Mouse (Mus musculus) heart, embryonic 11.5 days (tissue): Measurements from ENCODE around the gene Lhx4. TPM values are rescaled to one million over a fixed set of nuclear protein-coding genes. Genes with fewer than 3 reads are reported as not detected.

Experiments
- ATAC-seq: fragments of 200-750 bp; cut with Nextera tagmentation; replicated peaks from 2 replicates; pipeline ENCODE4 v1.8.0; 2017; ENCODE audit warnings: moderate library complexity; ENCODE audit not compliant: insufficient number of reproducible peaks, low FRiP score, low TSS enrichment
- H3K27ac ChIP-seq: fragments of 300-500 bp; sonication (generic); 2 replicates; pipeline ENCODE4 v1.5.1; 2014; ENCODE audit warnings: mild to moderate bottlenecking, low read depth, low read length
- H3K27me3 ChIP-seq: fragments of 300-500 bp; sonication (generic); 2 replicates; pipeline ENCODE4 v1.6.1; 2014; ENCODE audit warnings: mild to moderate bottlenecking, low read length, mixed read lengths; ENCODE audit not compliant: control insufficient read depth, insufficient read depth
- H3K36me3 ChIP-seq: fragments of 300-500 bp; sonication (generic); 2 replicates; pipeline ENCODE4 v1.6.1; 2014; ENCODE audit warnings: mild to moderate bottlenecking, low read length, moderate library complexity, mixed read lengths; ENCODE audit not compliant: control insufficient read depth, insufficient read depth
- H3K4me1 ChIP-seq: fragments of 300-500 bp; sonication (generic); 2 replicates; pipeline ENCODE4 v1.6.1; 2014; ENCODE audit warnings: low read length; ENCODE audit not compliant: control insufficient read depth, insufficient read depth
- H3K4me2 ChIP-seq: fragments of 300-500 bp; sonication (generic); 2 replicates; pipeline ENCODE4 v1.6.1; 2014; ENCODE audit warnings: mild to moderate bottlenecking, moderate library complexity
- H3K4me3 ChIP-seq: fragments of 300-500 bp; sonication (generic); 2 replicates; pipeline ENCODE4 v1.5.1; 2014; ENCODE audit warnings: low read depth, low read length
- H3K9ac ChIP-seq: fragments of 300-500 bp; sonication (generic); 2 replicates; pipeline ENCODE4 v1.6.1; 2014; ENCODE audit warnings: mild to moderate bottlenecking, low read depth, low read length, moderate library complexity
- H3K9me3 ChIP-seq: fragments of 300-500 bp; sonication (generic); replicated peaks from 2 replicates; pipeline ENCODE4 v1.6.1; 2016; ENCODE audit warnings: low read length; ENCODE audit not compliant: control insufficient read depth
- WGBS: fragments of 180-500 bp; shearing (Covaris S2); extraction: QIAGEN DNeasy Blood & Tissue Kit; methylation state at CpG from one replicate; pipeline ENCODE4 v1.1.7; 2014; ENCODE audit not compliant: insufficient replicate concordance; 5-methylcytosine and 5-hydroxymethylcytosine counted together
- polyA plus RNA-seq: library from polyadenylated mRNA; unstranded; fragments of >200 nt; fragmentation: Nextera tagmentation; extraction: Ambion mirVana; gene quantifications from 2 replicates; pipeline ENCODE4 v1.2.1, GENCODE M21; 2014

Lhx4 gene
- polyA plus RNA-seq, 1 experiment from 2014 or later: not detected

DNA sequence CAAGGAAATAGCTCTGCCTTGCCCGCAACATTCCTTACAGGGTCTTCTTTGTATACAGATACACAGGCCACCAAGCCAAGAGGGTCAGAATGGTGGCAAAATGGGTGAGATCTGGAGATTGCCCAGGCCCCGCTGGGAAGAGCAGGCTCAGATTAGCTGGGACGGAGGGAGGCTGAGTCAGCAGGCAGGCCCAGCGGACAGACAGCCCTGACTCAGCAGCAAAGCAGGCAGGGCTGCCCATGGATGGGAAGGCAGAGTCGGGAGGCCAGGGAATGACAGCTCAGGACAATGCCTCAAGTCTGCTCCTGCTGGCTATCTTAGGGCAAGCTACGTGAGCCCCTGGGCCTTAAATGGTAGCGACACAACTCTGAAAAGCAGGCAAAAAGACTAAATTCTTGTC, 34.4 kb upstream of the Lhx4 start:
- Histone ChIP-seq H3K4me3 (no peak overlapping the region), H3K9ac (no peak overlapping the region), H3K27ac (no peak overlapping the region), H3K9me3 (no peaks in the 10 kb centered on the region), H3K4me2 (no peak overlapping the region), H3K36me3 (peaks cover 5% of the 10 kb centered on the region), H3K27me3 (no peaks in the 10 kb centered on the region), H3K4me1 (peaks cover 4% of the 10 kb centered on the region; the same call in 1 of the 2 replicates)
- ATAC-seq: no peak
- WGBS: 50% methylated on average over 7 of the region's 7 CpGs

- H3K4me3 ChIP-seq: no peak overlapping the region
- H3K27me3 ChIP-seq: no peaks in the 10 kb centered on the region
- H3K27ac ChIP-seq: no peak overlapping the region
- H3K4me2 ChIP-seq: peak overlapping the region; percentile 35; the same call in 1 of the 2 replicates
- peaks cover 4% of the 10 kb centered on the region; the same call in 1 of the 2 replicates for H3K4me1 ChIP-seq
- 23% methylated on average over 19 of the region's 19 CpGs for WGBS
- H3K9ac ChIP-seq: no peak overlapping the region
- peaks cover 9% of the 10 kb centered on the region for H3K36me3 ChIP-seq
- no peaks in the 10 kb centered on the region for H3K9me3 ChIP-seq
- ATAC-seq: no peak
Measured at GRCm38 (mm10) chr1:155784343-155785205, 33.1 kb upstream of the Lhx4 start.

GRCm38 (mm10) chr1:155782382-155782781, 30.9 kb upstream of the Lhx4 start:
- H3K9ac ChIP-seq: no peak overlapping the region
- 66% methylated on average over 5 of the region's 5 CpGs for WGBS
- no peak overlapping the region for H3K4me2 ChIP-seq
- H3K9me3 ChIP-seq: no peaks in the 10 kb centered on the region
- peaks cover 4% of the 10 kb centered on the region; the same call in 1 of the 2 replicates for H3K4me1 ChIP-seq
- no peaks in the 10 kb centered on the region for H3K27me3 ChIP-seq
- ATAC-seq: no peak
- peaks cover 6% of the 10 kb centered on the region; the same call in 1 of the 2 replicates for H3K36me3 ChIP-seq
- no peak overlapping the region for H3K27ac ChIP-seq
- H3K4me3 ChIP-seq: no peak overlapping the region

DNA sequence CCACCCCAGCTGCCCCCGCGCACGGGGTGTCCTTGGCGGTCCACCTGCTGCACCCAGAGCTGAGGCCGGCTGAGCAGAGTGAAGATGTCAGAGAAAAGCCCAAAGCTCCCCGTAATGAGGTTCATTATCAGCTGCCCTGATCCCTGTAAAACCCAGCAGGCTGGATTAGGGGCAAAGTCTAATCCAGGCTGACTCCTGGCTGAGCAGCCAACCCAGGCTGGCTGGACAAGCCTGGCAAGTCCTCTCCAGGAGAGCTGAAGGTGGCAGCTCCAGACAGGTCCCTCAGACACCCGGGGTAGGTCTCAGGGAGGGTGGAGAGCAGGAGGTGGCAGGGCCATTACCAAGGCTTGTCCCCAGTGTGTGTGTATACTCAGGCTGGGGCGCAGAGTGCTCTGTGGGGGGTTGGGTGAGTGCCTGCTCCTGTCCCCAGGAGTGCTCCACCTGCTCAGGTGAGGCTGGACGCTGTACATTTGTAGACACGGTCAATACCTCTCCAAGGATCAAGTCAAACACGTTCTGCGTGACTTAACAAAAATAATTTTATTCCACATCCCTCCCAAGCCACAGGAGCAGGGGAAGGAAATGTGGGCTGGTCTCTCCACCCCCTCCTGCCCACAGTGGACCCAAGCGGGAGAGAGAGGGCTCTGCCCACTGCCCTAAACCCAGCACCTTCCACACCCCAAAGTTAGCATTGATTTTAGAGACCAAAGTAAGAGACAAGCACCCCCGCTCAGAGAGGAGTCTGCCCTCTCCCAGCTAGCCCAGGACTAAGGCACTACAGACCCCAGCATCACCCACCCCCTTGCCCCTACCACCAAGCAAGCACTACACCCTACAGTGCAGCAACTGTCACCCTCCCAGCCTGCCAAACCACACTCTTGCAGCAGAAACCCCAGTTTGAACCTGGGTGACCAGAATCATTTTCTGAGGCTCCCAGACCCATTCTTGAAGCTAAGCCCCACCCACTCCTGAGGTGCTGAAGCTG, 26.4 kb upstream of the Lhx4 start:
- Histone ChIP-seq H3K27ac (no peak overlapping the region), H3K4me2 (no peak overlapping the region), H3K4me1 (no peaks in the 10 kb centered on the region), H3K9me3 (peaks cover 3% of the 10 kb centered on the region; the same call in 1 of the 2 replicates), H3K9ac (no peak overlapping the region), H3K36me3 (peaks cover 6% of the 10 kb centered on the region; the same call in 1 of the 2 replicates), H3K27me3 (no peaks in the 10 kb centered on the region), H3K4me3 (no peak overlapping the region)
- 0 out of 2 replicates have a peak, but pooled peaks have one; percentile 55 for ATAC-seq
- WGBS: 66% methylated on average over 14 of the region's 14 CpGs

- no peak overlapping the region for H3K4me3 ChIP-seq
- H3K27ac ChIP-seq: no peak overlapping the region
- H3K4me2 ChIP-seq: no peak overlapping the region
- no peaks in the 10 kb centered on the region for H3K36me3 ChIP-seq
- WGBS: 61% methylated on average over 12 of the region's 12 CpGs
- no peaks in the 10 kb centered on the region for H3K9me3 ChIP-seq
- no peak overlapping the region for H3K9ac ChIP-seq
- no peak for ATAC-seq
- H3K27me3 ChIP-seq: no peaks in the 10 kb centered on the region
- H3K4me1 ChIP-seq: 0 out of 2 replicates have a peak, but pooled peaks cover 4% of the 10 kb centered on the region
Measured at GRCm38 (mm10) chr1:155759167-155759566, 7.7 kb upstream of the Lhx4 start.

- Histone ChIP-seq H3K4me1 (0 out of 2 replicates have a peak, but pooled peaks cover 4% of the 10 kb centered on the region), H3K27ac (no peak overlapping the region), H3K9ac (no peak overlapping the region), H3K9me3 (no peaks in the 10 kb centered on the region), H3K4me2 (no peak overlapping the region), H3K36me3 (no peaks in the 10 kb centered on the region), H3K27me3 (no peaks in the 10 kb centered on the region), H3K4me3 (no peak overlapping the region)
- WGBS: 75% methylated on average over 4 of the region's 4 CpGs
- no peak for ATAC-seq
Measured at GRCm38 (mm10) chr1:155758711-155759110, 7.2 kb upstream of the Lhx4 start.

- no peaks in the 10 kb centered on the region for H3K9me3 ChIP-seq
- peaks cover 8% of the 10 kb centered on the region for H3K27me3 ChIP-seq
- no peak overlapping the region for H3K4me2 ChIP-seq
- no peak overlapping the region for H3K4me3 ChIP-seq
- no peaks in the 10 kb centered on the region for H3K36me3 ChIP-seq
- ATAC-seq: no peak
- WGBS: 77% methylated on average over 7 of the region's 7 CpGs
- no peak overlapping the region for H3K27ac ChIP-seq
- H3K4me1 ChIP-seq: 0 out of 2 replicates have a peak, but pooled peaks cover 4% of the 10 kb centered on the region
- no peak overlapping the region for H3K9ac ChIP-seq
Measured at GRCm38 (mm10) chr1:155757621-155758020, 6.1 kb upstream of the Lhx4 start.

- WGBS: 58% methylated on average over 9 of the region's 9 CpGs
- H3K4me3 ChIP-seq: no peak overlapping the region
- no peak overlapping the region for H3K4me2 ChIP-seq
- no peak for ATAC-seq
- no peak overlapping the region for H3K9ac ChIP-seq
- no peak overlapping the region for H3K27ac ChIP-seq
- peaks cover 48% of the 10 kb centered on the region for H3K27me3 ChIP-seq
- H3K9me3 ChIP-seq: no peaks in the 10 kb centered on the region
- H3K36me3 ChIP-seq: no peaks in the 10 kb centered on the region
- no peaks in the 10 kb centered on the region for H3K4me1 ChIP-seq
Measured at GRCm38 (mm10) chr1:155753411-155753810, 1.9 kb upstream of the Lhx4 start.
